Mouse (Mus musculus): ENCODE results near the gene Emcn. TPM values are rescaled to one million over a fixed set of nuclear protein-coding genes. Genes with fewer than 3 reads are reported as not detected.

Gene Emcn
- polyA plus RNA-seq, 1 experiment = not detected

GRCm38 (mm10) chr3:137367123-137367825 lies 26.4 kb downstream of the Emcn start:
- no peak overlapping the region for H3K4me3 ChIP-seq (replicated peaks)
- no peak for TF ChIP-seq TAL1 (IDR thresholded peaks at IDR 0.05; ENCODE audit: low read length)
- TF ChIP-seq GATA1 (IDR thresholded peaks at IDR 0.05; ENCODE audit: low read length) = no peak
- no peaks in the 10 kb centered on the region for H3K36me3 ChIP-seq (ENCODE audit: control insufficient read depth)
- no peaks in the 10 kb centered on the region for H3K4me1 ChIP-seq (ENCODE audit: control insufficient read depth)
- H3K27me3 ChIP-seq (ENCODE audit: control insufficient read depth) = no peaks in the 10 kb centered on the region
- H3K9me3 ChIP-seq (ENCODE audit: control insufficient read depth, low read length) = no peaks in the 10 kb centered on the region

- no peaks in the 10 kb centered on the region for H3K4me1 ChIP-seq (ENCODE audit: control insufficient read depth)
- H3K27me3 ChIP-seq (ENCODE audit: control insufficient read depth) = no peaks in the 10 kb centered on the region
- no peak overlapping the region for H3K4me3 ChIP-seq (replicated peaks)
- TF ChIP-seq TAL1 (IDR thresholded peaks at IDR 0.05; ENCODE audit: low read length) (no peak), GATA1 (IDR thresholded peaks at IDR 0.05; ENCODE audit: low read length) (no peak)
- H3K9me3 ChIP-seq (ENCODE audit: control insufficient read depth, low read length) = no peaks in the 10 kb centered on the region
- H3K36me3 ChIP-seq (ENCODE audit: control insufficient read depth) = no peaks in the 10 kb centered on the region
Observed at GRCm38 (mm10) chr3:137367826-137368325, 27.0 kb downstream of the Emcn start.

DNA sequence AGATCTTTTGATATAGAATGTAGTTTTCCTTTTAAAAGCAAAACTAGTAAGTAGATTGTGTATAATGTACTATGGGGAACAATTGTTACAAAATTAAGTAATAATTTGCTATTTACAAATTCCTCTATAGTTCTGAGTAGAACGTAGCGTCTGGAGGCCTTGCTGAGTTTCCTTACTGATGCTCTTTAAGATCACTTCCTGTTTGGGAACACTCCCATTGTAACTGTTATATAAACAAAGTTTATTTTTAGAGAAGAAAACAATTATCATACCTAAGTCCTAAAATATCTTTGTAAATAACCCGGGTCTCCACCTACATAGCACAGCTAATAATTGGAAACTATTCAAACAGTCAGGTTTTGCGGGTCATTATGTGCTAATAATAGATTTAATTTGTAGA lies 32.0 kb downstream of the Emcn start:
- H3K36me3 ChIP-seq (ENCODE audit: control insufficient read depth) = no peaks in the 10 kb centered on the region

DNA sequence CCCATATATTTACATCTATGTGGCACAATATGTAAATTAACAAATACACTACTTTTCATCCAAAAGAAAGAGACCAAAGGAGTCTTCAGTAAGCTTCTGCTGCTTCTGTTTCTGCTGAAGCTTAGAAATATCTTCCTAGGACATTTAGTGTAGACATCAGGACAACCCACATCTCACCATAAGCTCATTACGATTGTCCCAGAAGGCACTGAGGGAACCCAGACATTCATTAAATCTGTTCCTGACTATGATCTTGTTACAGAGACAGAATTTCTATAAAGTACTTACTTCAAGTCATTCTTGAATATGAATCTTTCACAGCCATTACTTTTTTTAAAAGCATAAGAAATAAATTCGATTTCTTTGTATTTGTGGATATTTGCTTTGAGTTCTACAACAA lies 41.4 kb downstream of the Emcn start:
- H3K4me3 ChIP-seq (replicated peaks) = no peak overlapping the region
- H3K27me3 ChIP-seq (ENCODE audit: control insufficient read depth) = no peaks in the 10 kb centered on the region
- TF ChIP-seq TAL1 (IDR thresholded peaks at IDR 0.05; ENCODE audit: low read length) (no peak), GATA1 (IDR thresholded peaks at IDR 0.05; ENCODE audit: low read length) (no peak)
- no peaks in the 10 kb centered on the region for H3K36me3 ChIP-seq (ENCODE audit: control insufficient read depth)
- no peaks in the 10 kb centered on the region for H3K4me1 ChIP-seq (ENCODE audit: control insufficient read depth)
- no peaks in the 10 kb centered on the region for H3K9me3 ChIP-seq (ENCODE audit: control insufficient read depth, low read length)

More for the DNA sequence above, 32.0 kb downstream of the Emcn start:
- Histone ChIP-seq H3K4me3 (replicated peaks) (no peak overlapping the region), H3K9me3 (ENCODE audit: control insufficient read depth, low read length) (no peaks in the 10 kb centered on the region), H3K4me1 (ENCODE audit: control insufficient read depth) (no peaks in the 10 kb centered on the region), H3K27me3 (ENCODE audit: control insufficient read depth) (no peaks in the 10 kb centered on the region)
- TF ChIP-seq TAL1 (IDR thresholded peaks at IDR 0.05; ENCODE audit: low read length) (no peak), GATA1 (IDR thresholded peaks at IDR 0.05; ENCODE audit: low read length) (no peak)

DNA sequence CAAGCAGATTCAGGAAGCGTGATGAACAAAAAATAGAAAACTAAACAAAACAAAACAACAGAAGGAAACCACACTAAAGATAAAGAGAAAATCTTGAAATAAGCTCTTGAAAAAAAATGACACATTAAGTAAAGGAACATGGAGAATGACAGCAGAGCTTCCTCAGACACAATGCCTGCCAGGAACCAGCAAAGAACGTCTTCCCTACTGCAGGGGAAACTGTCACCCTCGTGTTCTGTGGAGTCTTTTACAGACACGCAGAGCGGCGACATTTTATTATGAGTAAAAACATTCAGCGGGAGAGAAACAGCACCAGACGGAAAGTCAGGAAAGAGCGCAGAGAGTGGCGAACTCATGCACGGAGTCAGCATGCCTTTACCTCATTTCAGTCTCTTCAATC lies 54.7 kb downstream of the Emcn start:
- Histone ChIP-seq H3K4me3 (replicated peaks) (no peak overlapping the region), H3K4me1 (ENCODE audit: control insufficient read depth) (no peaks in the 10 kb centered on the region), H3K27me3 (ENCODE audit: control insufficient read depth) (no peaks in the 10 kb centered on the region), H3K9me3 (ENCODE audit: control insufficient read depth, low read length) (0 out of 2 replicates have a peak, but pooled peaks cover 3% of the 10 kb centered on the region), H3K36me3 (ENCODE audit: control insufficient read depth) (no peaks in the 10 kb centered on the region)
- TF ChIP-seq TAL1 (IDR thresholded peaks at IDR 0.05; ENCODE audit: low read length) (no peak), GATA1 (IDR thresholded peaks at IDR 0.05; ENCODE audit: low read length) (no peak)

DNA sequence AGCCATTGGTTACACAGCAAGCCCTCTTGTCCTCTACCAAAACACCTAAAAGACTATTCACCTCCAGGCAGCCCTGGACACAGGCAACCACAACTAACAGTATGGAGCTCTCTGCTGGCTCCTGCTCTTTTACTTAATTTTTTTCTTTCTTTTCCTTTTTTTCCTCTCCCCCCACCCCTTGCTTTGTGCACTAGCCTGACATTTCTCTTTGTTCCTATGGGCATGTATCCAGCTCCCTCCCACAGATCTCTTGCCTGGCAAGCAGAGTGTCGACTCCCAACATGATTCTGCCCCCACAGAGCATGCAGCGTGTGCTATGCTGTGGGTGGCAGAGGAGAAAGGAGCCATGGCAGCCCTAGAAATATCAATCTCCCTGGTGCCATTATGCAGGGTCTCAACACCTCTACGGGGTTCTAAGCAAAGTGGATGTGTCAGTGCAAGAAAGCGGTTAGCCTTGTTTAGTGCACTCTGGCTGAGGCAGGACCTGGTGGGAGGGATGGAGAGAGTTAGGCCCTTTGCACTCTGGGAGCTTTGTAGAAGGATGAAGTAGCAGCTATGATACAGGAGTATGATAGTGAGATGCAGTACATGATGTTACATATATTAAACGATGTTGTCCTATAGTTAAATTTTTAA lies 74.7 kb downstream of the Emcn start:
- no peaks in the 10 kb centered on the region for H3K4me1 ChIP-seq (ENCODE audit: control insufficient read depth)
- no peaks in the 10 kb centered on the region for H3K36me3 ChIP-seq (ENCODE audit: control insufficient read depth)
- H3K4me3 ChIP-seq (replicated peaks) = no peak overlapping the region
- no peaks in the 10 kb centered on the region for H3K27me3 ChIP-seq (ENCODE audit: control insufficient read depth)
- TF ChIP-seq TAL1 (IDR thresholded peaks at IDR 0.05; ENCODE audit: low read length) (no peak), GATA1 (IDR thresholded peaks at IDR 0.05; ENCODE audit: low read length) (no peak)
- H3K9me3 ChIP-seq (ENCODE audit: control insufficient read depth, low read length) = no peaks in the 10 kb centered on the region

DNA sequence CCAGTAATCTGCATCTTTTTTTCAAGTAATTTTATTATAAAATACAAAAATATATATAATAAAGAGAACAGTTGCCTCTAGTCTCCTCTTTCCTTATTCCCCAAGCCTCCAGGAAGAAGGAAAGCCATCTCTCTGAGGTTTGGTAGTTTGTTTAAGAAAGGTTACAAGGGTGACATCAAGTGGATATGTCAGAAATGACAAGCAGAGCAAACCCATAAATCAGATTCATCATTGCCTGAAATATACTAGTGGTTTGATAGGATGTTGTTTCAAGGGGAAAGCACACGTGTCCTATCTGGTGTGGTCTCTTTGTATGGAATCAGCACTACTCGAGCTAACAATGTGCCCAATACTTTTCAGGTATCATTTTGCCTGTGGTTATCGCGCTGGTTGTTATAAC lies 77.8 kb downstream of the Emcn start:
- H3K36me3 ChIP-seq (ENCODE audit: control insufficient read depth) = no peaks in the 10 kb centered on the region
- H3K27me3 ChIP-seq (ENCODE audit: control insufficient read depth) = no peaks in the 10 kb centered on the region
- no peaks in the 10 kb centered on the region for H3K4me1 ChIP-seq (ENCODE audit: control insufficient read depth)
- H3K9me3 ChIP-seq (ENCODE audit: control insufficient read depth, low read length) = no peaks in the 10 kb centered on the region; the same call in 1 of the 2 replicates
- no peak overlapping the region for H3K4me3 ChIP-seq (replicated peaks)
- TF ChIP-seq GATA1 (IDR thresholded peaks at IDR 0.05; ENCODE audit: low read length) (no peak), TAL1 (IDR thresholded peaks at IDR 0.05; ENCODE audit: low read length) (no peak)

- Histone ChIP-seq H3K4me1 (ENCODE audit: control insufficient read depth) (no peaks in the 10 kb centered on the region), H3K9me3 (ENCODE audit: control insufficient read depth, low read length) (peaks cover 2% of the 10 kb centered on the region; the same call in 1 of the 2 replicates), H3K4me3 (replicated peaks) (no peak overlapping the region), H3K36me3 (ENCODE audit: control insufficient read depth) (no peaks in the 10 kb centered on the region), H3K27me3 (ENCODE audit: control insufficient read depth) (no peaks in the 10 kb centered on the region)
- TF ChIP-seq GATA1 (IDR thresholded peaks at IDR 0.05; ENCODE audit: low read length) (no peak), TAL1 (IDR thresholded peaks at IDR 0.05; ENCODE audit: low read length) (no peak)
Observed at GRCm38 (mm10) chr3:137429516-137429915, 88.6 kb downstream of the Emcn start.

DNA sequence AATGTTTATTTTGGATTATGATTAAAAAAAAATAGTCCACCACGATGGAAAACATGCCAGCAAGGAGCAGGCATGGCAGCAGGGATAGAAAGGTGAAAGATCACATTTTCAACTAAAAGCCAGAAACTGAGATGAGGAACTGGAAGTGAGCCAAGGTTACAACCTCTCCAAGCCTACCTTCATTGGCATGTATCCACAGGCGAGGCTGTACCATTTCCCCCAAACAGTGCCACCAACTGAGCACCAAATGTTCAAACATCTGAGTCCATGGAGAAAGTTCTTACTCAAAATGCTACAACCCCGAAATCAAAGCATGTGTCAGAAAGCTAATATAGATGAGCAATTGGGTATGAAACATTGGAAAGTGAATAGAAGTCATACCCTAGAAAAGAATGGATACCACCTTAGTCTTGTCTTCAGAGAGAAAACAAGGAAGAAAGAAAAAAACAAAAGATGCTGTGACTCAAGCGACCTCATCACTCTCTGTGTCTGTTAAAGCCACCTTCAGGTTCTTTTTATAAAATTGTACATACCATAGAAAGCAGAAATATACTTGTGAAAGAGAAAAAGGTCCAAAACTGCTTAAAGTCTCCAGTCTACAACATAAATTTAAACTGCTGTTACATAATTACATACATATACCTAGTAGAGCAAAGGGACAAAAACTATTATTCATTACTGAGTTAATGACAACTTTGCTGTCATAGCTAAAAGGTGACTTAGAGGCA lies 124.2 kb downstream of the Emcn start:
- H3K36me3 ChIP-seq (ENCODE audit: control insufficient read depth) = no peaks in the 10 kb centered on the region
- no peak overlapping the region for H3K4me3 ChIP-seq (replicated peaks)
- H3K4me1 ChIP-seq (ENCODE audit: control insufficient read depth) = no peaks in the 10 kb centered on the region
- H3K9me3 ChIP-seq (ENCODE audit: control insufficient read depth, low read length) = no peaks in the 10 kb centered on the region
- H3K27me3 ChIP-seq (ENCODE audit: control insufficient read depth) = no peaks in the 10 kb centered on the region
- no peak for TF ChIP-seq TAL1 (IDR thresholded peaks at IDR 0.05; ENCODE audit: low read length)
- no peak for TF ChIP-seq GATA1 (IDR thresholded peaks at IDR 0.05; ENCODE audit: low read length)
